Mouse (Mus musculus) ES-Bruce4 (cell line): ENCODE measurements around the gene Trpc3. TPM values are rescaled to one million over a fixed set of nuclear protein-coding genes. Genes with fewer than 3 reads are reported as not detected.

ENCODE experiments used
- H3K27ac ChIP-seq: 2 replicates; pipeline ENCODE4 v1.5.1; 2012; ENCODE audit warnings: low read length, inconsistent platforms; ENCODE audit not compliant: insufficient read depth
- H3K27me3 ChIP-seq: 2 replicates; pipeline ENCODE4 v1.6.1; 2012; ENCODE audit warnings: mild to moderate bottlenecking, low read length, inconsistent platforms; ENCODE audit not compliant: control insufficient read depth, poor library complexity, insufficient read depth, severe bottlenecking
- H3K36me3 ChIP-seq: 2 replicates; pipeline ENCODE4 v1.6.1; 2012; ENCODE audit warnings: inconsistent platforms, mild to moderate bottlenecking, low read length, moderate library complexity; ENCODE audit not compliant: control insufficient read depth, poor library complexity, insufficient read depth, severe bottlenecking
- H3K4me1 ChIP-seq: one replicate; pipeline ENCODE4 v1.8.1; 2011; ENCODE audit warnings: low read length; ENCODE audit not compliant: control insufficient read depth, insufficient read depth
- H3K4me3 ChIP-seq: 2 replicates; pipeline ENCODE4 v1.5.1; 2011; ENCODE audit warnings: low read depth, mild to moderate bottlenecking, low read length
- H3K9ac ChIP-seq: 2 replicates; pipeline ENCODE4 v1.6.1; 2012; ENCODE audit warnings: low read depth, mild to moderate bottlenecking, inconsistent platforms; ENCODE audit not compliant: poor library complexity, severe bottlenecking
- H3K9me3 ChIP-seq: replicated peaks from 2 replicates; pipeline ENCODE4 v1.6.1; 2012; ENCODE audit warnings: mild to moderate bottlenecking, low read length, inconsistent platforms; ENCODE audit not compliant: control insufficient read depth, poor library complexity, insufficient read depth, severe bottlenecking
- CTCF ChIP-seq: IDR thresholded peaks from one replicate; pipeline ENCODE4 v1.8.1; 2011; ENCODE audit warnings: low read depth, low read length
- EP300 ChIP-seq: IDR thresholded peaks from 2 replicates; pipeline ENCODE4 v1.6.1; 2011; ENCODE audit warnings: low read depth, low read length; ENCODE audit not compliant: insufficient read depth
- POLR2A ChIP-seq: IDR thresholded peaks from one replicate; pipeline ENCODE4 v1.8.1; 2011; ENCODE audit warnings: low read length; ENCODE audit not compliant: insufficient read depth
- polyA plus RNA-seq: library from polyadenylated mRNA; stranded (reverse); fragments of >200 nt; gene quantifications from 2 replicates; pipeline ENCODE4 v1.2.4, GENCODE M21; 2011; ENCODE audit warnings: low read depth; ENCODE audit not compliant: missing spikeins, insufficient read depth, insufficient read length

The Trpc3 gene
- polyA plus RNA-seq, 1 experiment, result not detected

DNA sequence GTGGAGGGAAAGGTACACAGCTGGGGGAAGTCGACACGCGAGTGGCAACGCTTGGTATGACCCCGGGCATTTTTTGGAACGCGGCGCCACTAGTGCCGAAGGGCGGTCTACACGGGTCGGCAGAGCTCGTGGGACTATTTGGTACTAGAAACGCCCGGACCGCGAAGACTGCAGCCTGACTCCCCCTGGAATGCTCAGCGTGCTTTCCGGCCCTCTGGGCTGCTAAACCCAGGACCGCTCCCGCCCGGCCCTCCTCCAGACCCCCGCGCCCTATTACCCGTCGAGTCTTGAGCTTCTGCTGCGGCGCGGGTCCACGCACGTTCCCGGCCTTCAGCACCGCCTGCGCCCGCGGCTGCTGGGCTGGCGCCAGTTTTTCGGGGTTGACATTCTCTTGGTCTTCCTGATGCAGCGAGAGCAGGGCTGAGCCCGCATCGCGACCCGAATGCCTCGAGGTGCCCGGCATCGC is 118.6 kb downstream of the Trpc3 start:
- Histone ChIP-seq H3K9ac (peak overlapping the region; percentile 95), H3K27me3 (no peaks in the 10 kb centered on the region), H3K9me3 (no peaks in the 10 kb centered on the region), H3K4me3 (peak overlapping the region; percentile 97), H3K4me1 (no peaks in the 10 kb centered on the region), H3K27ac (peak overlapping the region; percentile 24; the same call in 1 of the 2 replicates), H3K36me3 (peaks cover 41% of the 10 kb centered on the region)
- TF ChIP-seq EP300 (no peak), CTCF (no peak), POLR2A (no peak)

Other genes with a start within 250 kb of the Trpc3 start
- gene Anxa5, start 214.3 kb downstream of the Trpc3 start, polyA plus RNA-seq, result 96.0 and 98.2 TPM in 2 replicates
- gene 1810062G17Rik, start 214.2 kb downstream of the Trpc3 start, polyA plus RNA-seq, result 0.67 and 0.99 TPM in 2 replicates
- not detected in 2 replicates for gene Gm11549, start 168.4 kb downstream of the Trpc3 start, polyA plus RNA-seq
- 68.2 and 72.2 TPM in 2 replicates for gene Exosc9, start 137.6 kb downstream of the Trpc3 start, polyA plus RNA-seq
- gene Ccna2, start 118.0 kb downstream of the Trpc3 start, polyA plus RNA-seq, result 237 and 266 TPM in 2 replicates
- gene Bbs7, start 76.7 kb downstream of the Trpc3 start, polyA plus RNA-seq, result 10.3 and 12.7 TPM in 2 replicates
- gene 4932438A13Rik, start 172.9 kb upstream of the Trpc3 start, polyA plus RNA-seq, result 34.2 and 38.2 TPM in 2 replicates